Mouse (Mus musculus) cerebellum, postnatal 4 days (tissue): Measurements from ENCODE around the gene Cxadr.

ENCODE experiments used
- DNase-seq, 2 experiments: peaks; one replicate each; pipeline ENCODE4 v3.0.0; 2022; ENCODE audit warnings: low spot score in 2 of 2, mixed read lengths in 1 of 2

The Cxadr gene

GRCm38 (mm10) chr16:78301183-78301830 lies at the start of gene Cxadr:
Gene Cxadr, plus strand, starts transcription at chr16:78301489.
- peak; percentile 60 to 77 for DNase-seq

GRCm38 (mm10) chr16:78258989-78259388 lies 42.3 kb upstream of the Cxadr start:
- DNase-seq: no peak

- no peak for DNase-seq
These were observed 41.0 kb upstream of the Cxadr start for GRCm38 (mm10) chr16:78260070-78260879.

GRCm38 (mm10) chr16:78261520-78261919 lies 39.8 kb upstream of the Cxadr start:
- DNase-seq: no peak

- no peak for DNase-seq
These were observed 36.7 kb upstream of the Cxadr start for GRCm38 (mm10) chr16:78264442-78265150.

- DNase-seq: no peak
These were observed 36.1 kb upstream of the Cxadr start for GRCm38 (mm10) chr16:78265151-78265590.

- DNase-seq: no peak
These were observed 35.5 kb upstream of the Cxadr start for GRCm38 (mm10) chr16:78265826-78266225.

- DNase-seq: no peak
These were observed 33.8 kb upstream of the Cxadr start for GRCm38 (mm10) chr16:78267453-78267852.

- no peak for DNase-seq
These were observed 33.1 kb upstream of the Cxadr start for GRCm38 (mm10) chr16:78268167-78268566.

- no peak for DNase-seq
These were observed 26.3 kb upstream of the Cxadr start for GRCm38 (mm10) chr16:78274825-78275455.

GRCm38 (mm10) chr16:78277567-78277966 lies 23.7 kb upstream of the Cxadr start:
- DNase-seq: no peak

- no peak for DNase-seq
These were observed 21.0 kb upstream of the Cxadr start for GRCm38 (mm10) chr16:78280093-78280881.

GRCm38 (mm10) chr16:78283231-78283630 lies 18.1 kb upstream of the Cxadr start:
- DNase-seq: no peak

- DNase-seq: no peak
These were observed 7.2 kb upstream of the Cxadr start for GRCm38 (mm10) chr16:78294051-78294450.

GRCm38 (mm10) chr16:78294606-78295275 lies 6.5 kb upstream of the Cxadr start:
- no peak for DNase-seq

GRCm38 (mm10) chr16:78295601-78296000 lies 5.7 kb upstream of the Cxadr start:
- no peak for DNase-seq

- DNase-seq: no peak
These were observed 5.2 kb upstream of the Cxadr start for GRCm38 (mm10) chr16:78296114-78296513.

GRCm38 (mm10) chr16:78301831-78302677 lies 765 bp downstream of the Cxadr start:
- no peak for DNase-seq

- no peak for DNase-seq
These were observed 1.4 kb downstream of the Cxadr start for GRCm38 (mm10) chr16:78302678-78303050.

- DNase-seq: no peak
These were observed 4.4 kb downstream of the Cxadr start for GRCm38 (mm10) chr16:78305606-78306100.
